Mouse (Mus musculus): Measurements from ENCODE around the gene Hist1h4j. TPM values are rescaled to one million over a fixed set of nuclear protein-coding genes. Genes with fewer than 3 reads are reported as not detected.
"Not testable (repeated sequence)": the region's sequence is repeated elsewhere in the genome, so short reads cannot be mapped to it uniquely, and the experiment has no call there.

Hist1h4j gene
- total RNA-seq, 4 experiments from 2014 or later, result 18.4 to 23.9 (median 19.2) TPM

- DNase-seq (ENCODE audit: low spot score in 2 of 2), result no peak
Observed at GRCm38 (mm10) chr13:21722993-21723836, 11.6 kb upstream of the Hist1h4j start.

GRCm38 (mm10) chr13:21727948-21728572 lies 6.8 kb upstream of the Hist1h4j start:
- no peak for DNase-seq (ENCODE audit: low spot score in 2 of 2)

GRCm38 (mm10) chr13:21729544-21729943 lies 5.3 kb upstream of the Hist1h4j start:
- DNase-seq (ENCODE audit: low spot score in 2 of 2), result no peak

- DNase-seq (ENCODE audit: low spot score in 2 of 2), result no peak
Observed at GRCm38 (mm10) chr13:21733466-21733865, 1.4 kb upstream of the Hist1h4j start.

GRCm38 (mm10) chr13:21734010-21734905 lies 606 bp upstream of the Hist1h4j start:
- DNase-seq (ENCODE audit: low spot score in 2 of 2), result peak in 1 of 2 experiments; percentile 55

GRCm38 (mm10) chr13:21745006-21745405 lies 10.1 kb downstream of the Hist1h4j start:
- DNase-seq (ENCODE audit: low spot score in 2 of 2), result no peak

GRCm38 (mm10) chr13:21749387-21750158 lies 14.7 kb downstream of the Hist1h4j start:
- DNase-seq (ENCODE audit: low spot score in 2 of 2), result no peak

GRCm38 (mm10) chr13:21750159-21751017 lies 15.5 kb downstream of the Hist1h4j start, which contains the start of gene Hist1h4k:
TSS of gene Hist1h4k (minus strand) at chr13:21750505.
- peak; percentile 90 to 95 for DNase-seq (ENCODE audit: low spot score in 2 of 2)

- no peak for DNase-seq (ENCODE audit: low spot score in 2 of 2)
Observed at GRCm38 (mm10) chr13:21751417-21751816, 16.6 kb downstream of the Hist1h4j start.

- no peak for DNase-seq (ENCODE audit: low spot score in 2 of 2)
Observed at GRCm38 (mm10) chr13:21751827-21752226, 17.0 kb downstream of the Hist1h4j start.

- DNase-seq (ENCODE audit: low spot score in 2 of 2), result no peak
Observed at GRCm38 (mm10) chr13:21752356-21752755, 17.5 kb downstream of the Hist1h4j start.

GRCm38 (mm10) chr13:21753051-21753523 lies 18.2 kb downstream of the Hist1h4j start:
- peak in 1 of 2 experiments; percentile 9 for DNase-seq (ENCODE audit: low spot score in 2 of 2)

- peak; percentile 47 to 80 for DNase-seq (ENCODE audit: low spot score in 2 of 2)
Observed at GRCm38 (mm10) chr13:21753524-21754285, 18.8 kb downstream of the Hist1h4j start, which contains the start of the genes Hist1h2ak and Hist1h2bn. TSS of gene Hist1h2ak (minus strand) at chr13:21753827. TSS of gene Hist1h2bn (plus strand) at chr13:21754123.

GRCm38 (mm10) chr13:21754294-21755001 lies 19.6 kb downstream of the Hist1h4j start:
- not testable (repeated sequence) for DNase-seq (ENCODE audit: low spot score in 2 of 2)

- DNase-seq (ENCODE audit: low spot score in 2 of 2), result no peak
Observed at GRCm38 (mm10) chr13:21755707-21756106, 20.8 kb downstream of the Hist1h4j start.

- DNase-seq (ENCODE audit: low spot score in 2 of 2), result peak; percentile 49 to 58
Observed at GRCm38 (mm10) chr13:21778814-21779766, 44.2 kb downstream of the Hist1h4j start.
